Mouse (Mus musculus) large intestine, adult 2 months (tissue): ENCODE measurements at regions not wholly inside any gene's neighbourhood (a gene's known extent, or its start where the extent isn't known, plus 50 kb on each side); places are given as distances from the start of the nearest gene placed in this dataset.

ENCODE experiments used
- DNase-seq: peaks from one replicate; pipeline ENCODE4 v3.0.0-alpha.2; 2012; ENCODE audit warnings: low read depth, low spot score
- whole genome bisulfite sequencing: fragments of 180-500 bp; shearing (Covaris S2); methylation state at CpG from one replicate; pipeline ENCODE4 v1.1.7; 2018; 5-methylcytosine and 5-hydroxymethylcytosine counted together

- peak; percentile 24 for DNase-seq
- 2% methylated on average over 2 of the region's 2 CpGs for WGBS
Measured at GRCm38 (mm10) chr13:105377038-105377437, 66.4 kb upstream of the Htr1a start.

- DNase-seq, result no peak
- WGBS, result 83% methylated on average over 9 of the region's 9 CpGs
Measured at GRCm38 (mm10) chr13:105378587-105378986, 64.9 kb upstream of the Htr1a start.

GRCm38 (mm10) chr13:105387016-105387772 lies 56.2 kb upstream of the Htr1a start:
- WGBS, result 46% methylated on average over 4 of the region's 4 CpGs

More at GRCm38 (mm10) chr13:105387016-105387772, 56.2 kb upstream of the Htr1a start:
- DNase-seq, result no peak
